Mouse (Mus musculus) neural tube, embryonic 12.5 days (tissue): ENCODE measurements around the gene Mrpl23. TPM values are rescaled to one million over a fixed set of nuclear protein-coding genes. Genes with fewer than 3 reads are reported as not detected.

Experiments used
- ATAC-seq: fragments of 200-750 bp; cut with Nextera tagmentation; 2 replicates; pipeline ENCODE4 v1.8.0; 2017; ENCODE audit warnings: low read depth, mild to moderate bottlenecking, moderate TSS enrichment, moderate library complexity; ENCODE audit not compliant: low FRiP score
- H3K27ac ChIP-seq: fragments of 300-500 bp; sonication (generic); 2 replicates; pipeline ENCODE4 v1.5.1; 2016
- H3K27me3 ChIP-seq: fragments of 300-500 bp; sonication (generic); replicated peaks from 2 replicates; pipeline ENCODE4 v1.6.1; 2016; ENCODE audit warnings: mild to moderate bottlenecking
- H3K36me3 ChIP-seq: fragments of 300-500 bp; sonication (generic); 2 replicates; pipeline ENCODE4 v1.6.1; 2016; ENCODE audit warnings: mild to moderate bottlenecking
- H3K4me1 ChIP-seq: fragments of 300-500 bp; sonication (generic); 2 replicates; pipeline ENCODE4 v1.6.1; 2016
- H3K4me2 ChIP-seq: fragments of 300-500 bp; sonication (generic); replicated peaks from 2 replicates; pipeline ENCODE4 v1.6.1; 2016; ENCODE audit warnings: mild to moderate bottlenecking
- H3K4me3 ChIP-seq: fragments of 300-500 bp; sonication (generic); 2 replicates; pipeline ENCODE4 v1.5.1; 2016
- H3K9ac ChIP-seq: fragments of 300-500 bp; sonication (generic); 2 replicates; pipeline ENCODE4 v1.6.1; 2016; ENCODE audit warnings: mild to moderate bottlenecking
- H3K9me3 ChIP-seq: fragments of 300-500 bp; sonication (generic); 2 replicates; pipeline ENCODE4 v1.6.1; 2016; ENCODE audit warnings: mild to moderate bottlenecking
- WGBS: fragments of 180-500 bp; shearing (Covaris S2); methylation state at CpG from one replicate; pipeline ENCODE4 v1.1.7; 2016; 5-methylcytosine and 5-hydroxymethylcytosine counted together
- polyA plus RNA-seq: library from polyadenylated mRNA; unstranded; fragments of >200 nt; fragmentation: Nextera tagmentation; extraction: Ambion mirVana; gene quantifications from 2 replicates; pipeline ENCODE4 v1.2.1, GENCODE M21; 2016

Gene Mrpl23
- polyA plus RNA-seq, 1 experiment from 2014 or later: 13.5 TPM

GRCm38 (mm10) chr7:142539828-142540227 is 7.3 kb downstream of the Mrpl23 start:
- WGBS: 47% methylated on average over 8 of the region's 8 CpGs
- Histone ChIP-seq H3K4me2 (no peak overlapping the region), H3K27ac (no peak overlapping the region), H3K9ac (no peak overlapping the region), H3K9me3 (no peaks in the 10 kb centered on the region), H3K4me1 (peaks cover 41% of the 10 kb centered on the region), H3K4me3 (no peak overlapping the region), H3K36me3 (peaks cover 8% of the 10 kb centered on the region; the same call in 1 of the 2 replicates), H3K27me3 (no peaks in the 10 kb centered on the region; the same call in 1 of the 2 replicates)
- ATAC-seq: no peak

- peak; percentile 64 for ATAC-seq
- no peaks in the 10 kb centered on the region; the same call in 1 of the 2 replicates for H3K27me3 ChIP-seq
- H3K4me1 ChIP-seq: peaks cover 46% of the 10 kb centered on the region
- peaks cover 3% of the 10 kb centered on the region; the same call in 1 of the 2 replicates for H3K36me3 ChIP-seq
- WGBS: 4% methylated on average over 11 of the region's 11 CpGs
- H3K4me2 ChIP-seq: peak overlapping the region; percentile 29
- H3K27ac ChIP-seq: no peak overlapping the region
- no peaks in the 10 kb centered on the region for H3K9me3 ChIP-seq
- H3K9ac ChIP-seq: 0 out of 2 replicates have a peak overlapping the region, but pooled peaks have one; percentile 26
- no peak overlapping the region for H3K4me3 ChIP-seq
Observed at GRCm38 (mm10) chr7:142542771-142543303, 10.4 kb downstream of the Mrpl23 start.

GRCm38 (mm10) chr7:142545967-142546366 is 13.5 kb downstream of the Mrpl23 start:
- Histone ChIP-seq H3K4me3 (no peak overlapping the region), H3K4me2 (no peak overlapping the region), H3K27me3 (no peaks in the 10 kb centered on the region; the same call in 1 of the 2 replicates), H3K27ac (no peak overlapping the region), H3K36me3 (peaks cover 3% of the 10 kb centered on the region; the same call in 1 of the 2 replicates), H3K9me3 (no peaks in the 10 kb centered on the region), H3K9ac (no peak overlapping the region), H3K4me1 (peaks cover 44% of the 10 kb centered on the region)
- ATAC-seq: no peak
- WGBS: 77% methylated on average over 7 of the region's 7 CpGs

- ATAC-seq: no peak
- 5% methylated on average over 2 of the region's 2 CpGs for whole genome bisulfite sequencing
- Histone ChIP-seq H3K9ac (no peak overlapping the region), H3K4me2 (no peak overlapping the region), H3K4me3 (no peak overlapping the region), H3K36me3 (peaks cover 3% of the 10 kb centered on the region; the same call in 1 of the 2 replicates), H3K9me3 (no peaks in the 10 kb centered on the region), H3K27ac (no peak overlapping the region), H3K27me3 (no peaks in the 10 kb centered on the region), H3K4me1 (peaks cover 33% of the 10 kb centered on the region)
Observed at GRCm38 (mm10) chr7:142547874-142548273, 15.4 kb downstream of the Mrpl23 start.

- Histone ChIP-seq H3K9ac (no peak overlapping the region), H3K4me2 (no peak overlapping the region), H3K4me3 (no peak overlapping the region), H3K27me3 (no peaks in the 10 kb centered on the region), H3K9me3 (no peaks in the 10 kb centered on the region), H3K36me3 (peaks cover 3% of the 10 kb centered on the region; the same call in 1 of the 2 replicates), H3K4me1 (peaks cover 31% of the 10 kb centered on the region), H3K27ac (no peak overlapping the region)
- WGBS: 18% methylated on average over 6 of the region's 6 CpGs
- no peak for ATAC-seq
Observed at GRCm38 (mm10) chr7:142548706-142549105, 16.2 kb downstream of the Mrpl23 start.

- no peaks in the 10 kb centered on the region for H3K9me3 ChIP-seq
- peaks cover 39% of the 10 kb centered on the region for H3K4me1 ChIP-seq
- H3K36me3 ChIP-seq: no peaks in the 10 kb centered on the region
- no peak for ATAC-seq
- no peak overlapping the region for H3K4me2 ChIP-seq
- no peak overlapping the region for H3K9ac ChIP-seq
- no peak overlapping the region for H3K27ac ChIP-seq
- H3K27me3 ChIP-seq: no peaks in the 10 kb centered on the region
- 91% methylated on average over 10 of the region's 10 CpGs for WGBS
- no peak overlapping the region for H3K4me3 ChIP-seq
Observed at GRCm38 (mm10) chr7:142549941-142550763, 17.7 kb downstream of the Mrpl23 start.

- no peak overlapping the region for H3K4me3 ChIP-seq
- peaks cover 39% of the 10 kb centered on the region for H3K4me1 ChIP-seq
- no peak for ATAC-seq
- H3K27me3 ChIP-seq: no peaks in the 10 kb centered on the region
- no peak overlapping the region for H3K27ac ChIP-seq
- no peak overlapping the region for H3K9ac ChIP-seq
- H3K36me3 ChIP-seq: no peaks in the 10 kb centered on the region
- 75% methylated on average over 14 of the region's 14 CpGs for WGBS
- H3K9me3 ChIP-seq: no peaks in the 10 kb centered on the region
- no peak overlapping the region for H3K4me2 ChIP-seq
Observed at GRCm38 (mm10) chr7:142550935-142551373, 18.5 kb downstream of the Mrpl23 start.

GRCm38 (mm10) chr7:142551691-142552090 is 19.2 kb downstream of the Mrpl23 start:
- H3K4me2 ChIP-seq: no peak overlapping the region
- 92% methylated on average over 5 of the region's 5 CpGs for WGBS
- peaks cover 39% of the 10 kb centered on the region for H3K4me1 ChIP-seq

GRCm38 (mm10) chr7:142552591-142553416 is 20.3 kb downstream of the Mrpl23 start:
- H3K27ac ChIP-seq: no peak overlapping the region

More at GRCm38 (mm10) chr7:142551691-142552090, 19.2 kb downstream of the Mrpl23 start:
- ATAC-seq: no peak
- Histone ChIP-seq H3K36me3 (no peaks in the 10 kb centered on the region), H3K27me3 (no peaks in the 10 kb centered on the region), H3K9ac (no peak overlapping the region), H3K27ac (no peak overlapping the region), H3K9me3 (no peaks in the 10 kb centered on the region), H3K4me3 (no peak overlapping the region)

GRCm38 (mm10) chr7:142553417-142554335 is 21.2 kb downstream of the Mrpl23 start:
- Histone ChIP-seq H3K4me3 (no peak overlapping the region), H3K27ac (no peak overlapping the region), H3K27me3 (no peaks in the 10 kb centered on the region), H3K9me3 (no peaks in the 10 kb centered on the region), H3K36me3 (no peaks in the 10 kb centered on the region), H3K4me2 (no peak overlapping the region), H3K4me1 (peaks cover 25% of the 10 kb centered on the region), H3K9ac (no peak overlapping the region)
- WGBS: 33% methylated on average over 11 of the region's 11 CpGs
- ATAC-seq: no peak

More at GRCm38 (mm10) chr7:142552591-142553416, 20.3 kb downstream of the Mrpl23 start:
- no peaks in the 10 kb centered on the region for H3K36me3 ChIP-seq
- no peak overlapping the region for H3K4me3 ChIP-seq
- no peak overlapping the region for H3K9ac ChIP-seq
- H3K4me1 ChIP-seq: peaks cover 34% of the 10 kb centered on the region
- no peaks in the 10 kb centered on the region for H3K27me3 ChIP-seq
- no peak for ATAC-seq
- WGBS: 50% methylated on average over 13 of the region's 13 CpGs
- H3K9me3 ChIP-seq: no peaks in the 10 kb centered on the region
- H3K4me2 ChIP-seq: no peak overlapping the region

GRCm38 (mm10) chr7:142554625-142555024 is 22.1 kb downstream of the Mrpl23 start:
- no peak overlapping the region for H3K9ac ChIP-seq
- ATAC-seq: no peak
- H3K4me3 ChIP-seq: no peak overlapping the region
- no peaks in the 10 kb centered on the region for H3K27me3 ChIP-seq
- no peaks in the 10 kb centered on the region for H3K9me3 ChIP-seq
- 48% methylated on average over 1 of the region's 1 CpGs for WGBS
- no peak overlapping the region for H3K4me2 ChIP-seq
- peaks cover 21% of the 10 kb centered on the region for H3K4me1 ChIP-seq
- no peak overlapping the region for H3K27ac ChIP-seq
- H3K36me3 ChIP-seq: no peaks in the 10 kb centered on the region
